Mouse (Mus musculus) forebrain, embryonic 14.5 days (tissue): Measurements from ENCODE around the gene Srrm4. TPM values are rescaled to one million over a fixed set of nuclear protein-coding genes. Genes with fewer than 3 reads are reported as not detected.

Experiments used
- ATAC-seq: fragments of 200-750 bp; cut with Nextera tagmentation; 2 replicates; pipeline ENCODE4 v1.8.0; 2017; ENCODE audit warnings: mild to moderate bottlenecking, moderate library complexity
- DNase-seq: peaks from one replicate; pipeline ENCODE4 v3.0.0-alpha.2; 2015; ENCODE audit warnings: low spot score
- H3K27ac ChIP-seq: fragments of 300-500 bp; sonication (generic); 2 replicates; pipeline ENCODE4 v1.5.1; 2014; ENCODE audit warnings: low read depth, mild to moderate bottlenecking, control low read depth, low read length, moderate library complexity
- H3K27me3 ChIP-seq: fragments of 300-500 bp; sonication (generic); replicated peaks from 2 replicates; pipeline ENCODE4 v1.6.1; 2014; ENCODE audit warnings: low read length, control low read depth, mixed read lengths; ENCODE audit not compliant: control insufficient read depth, insufficient read depth
- H3K36me3 ChIP-seq: fragments of 300-500 bp; sonication (generic); 2 replicates; pipeline ENCODE4 v1.6.1; 2014; ENCODE audit warnings: low read length, control low read depth; ENCODE audit not compliant: control insufficient read depth, insufficient read depth
- H3K4me1 ChIP-seq: fragments of 300-500 bp; sonication (generic); 2 replicates; pipeline ENCODE4 v1.6.1; 2014; ENCODE audit warnings: antibody characterized with exemption, low read length, control low read depth; ENCODE audit not compliant: control insufficient read depth, insufficient read depth
- H3K4me2 ChIP-seq: fragments of 300-500 bp; sonication (generic); 2 replicates; pipeline ENCODE4 v1.6.1; 2014; ENCODE audit warnings: mild to moderate bottlenecking, control low read depth, low read length
- H3K4me3 ChIP-seq: fragments of 300-500 bp; sonication (generic); 2 replicates; pipeline ENCODE4 v1.5.1; 2014; ENCODE audit warnings: low read depth, low read length, control low read depth
- H3K9ac ChIP-seq: fragments of 300-500 bp; sonication (generic); 2 replicates; pipeline ENCODE4 v1.6.1; 2014; ENCODE audit warnings: mild to moderate bottlenecking, low read length, control low read depth, moderate library complexity
- H3K9me3 ChIP-seq: fragments of 300-500 bp; sonication (generic); replicated peaks from 2 replicates; pipeline ENCODE4 v1.6.1; 2016; ENCODE audit warnings: low read length, control low read depth, mixed read lengths; ENCODE audit not compliant: control insufficient read depth
- WGBS: fragments of 180-500 bp; shearing (Covaris S2); extraction: QIAGEN DNeasy Blood & Tissue Kit; methylation state at CpG from one replicate; pipeline ENCODE4 v1.1.7; 2014; 5-methylcytosine and 5-hydroxymethylcytosine counted together
- polyA plus RNA-seq: library from polyadenylated mRNA; unstranded; fragments of >200 nt; fragmentation: Nextera tagmentation; extraction: Ambion mirVana; gene quantifications from 2 replicates; pipeline ENCODE4 v1.2.1, GENCODE M21; 2014

Srrm4 gene
- polyA plus RNA-seq, 1 experiment from 2014 or later: 20.0 TPM

DNA sequence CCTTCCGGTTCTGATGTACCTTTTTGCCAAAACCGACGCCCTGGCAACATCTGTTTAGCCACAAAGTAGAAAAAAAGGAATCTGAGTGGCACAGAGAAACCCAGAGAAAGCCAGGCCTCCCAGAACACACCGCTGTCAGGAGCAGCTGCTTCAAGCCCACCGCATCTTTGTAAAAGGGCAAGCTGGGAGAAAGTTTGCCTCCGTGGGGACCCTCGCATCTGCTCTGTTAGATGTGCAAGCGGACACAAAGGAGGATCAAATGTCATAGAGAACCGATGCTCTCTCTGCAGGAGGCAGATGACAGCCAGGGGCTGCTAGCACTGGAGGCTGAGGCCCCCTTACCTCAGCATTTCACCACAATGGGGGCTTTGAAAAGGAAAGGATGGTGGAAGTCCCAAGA is 18.3 kb downstream of the Srrm4 start:
- H3K27ac ChIP-seq: peak overlapping the region; percentile 18; the same call in 1 of the 2 replicates
- peaks cover 8% of the 10 kb centered on the region for H3K36me3 ChIP-seq
- H3K4me3 ChIP-seq: no peak overlapping the region
- WGBS: 18% methylated on average over 9 of the region's 9 CpGs
- 0 out of 2 replicates have a peak overlapping the region, but pooled peaks have one; percentile 7 for H3K4me2 ChIP-seq
- ATAC-seq (no peak), DNase-seq (no peak)
- peaks cover 36% of the 10 kb centered on the region for H3K4me1 ChIP-seq
- no peaks in the 10 kb centered on the region for H3K9me3 ChIP-seq
- no peak overlapping the region for H3K9ac ChIP-seq
- no peaks in the 10 kb centered on the region for H3K27me3 ChIP-seq

DNA sequence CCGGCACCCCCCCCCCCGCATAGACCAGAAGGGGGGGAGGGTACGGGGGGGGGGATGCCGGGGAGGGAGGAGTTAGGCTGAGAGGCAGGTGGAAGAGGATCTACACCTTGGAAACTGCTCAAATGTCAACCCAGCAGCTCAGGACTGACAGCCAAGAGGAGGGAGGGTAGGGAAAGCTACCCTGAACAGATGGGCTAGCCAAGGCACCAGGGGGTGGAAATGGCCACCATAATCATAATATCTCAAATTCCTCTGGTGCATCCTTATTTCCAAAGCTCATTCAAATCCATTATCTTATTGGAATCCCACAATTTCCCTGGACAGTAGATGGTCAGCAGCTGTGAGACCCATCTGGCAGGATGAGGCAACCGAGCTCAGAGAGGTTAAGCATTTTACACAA is 19.7 kb downstream of the Srrm4 start:
- DNase-seq (no peak), ATAC-seq (no peak)
- H3K4me2 ChIP-seq: peak overlapping the region; percentile 28; the same call in 1 of the 2 replicates
- no peaks in the 10 kb centered on the region for H3K27me3 ChIP-seq
- H3K36me3 ChIP-seq: no peaks in the 10 kb centered on the region
- H3K27ac ChIP-seq: peak overlapping the region; percentile 56; the same call in 1 of the 2 replicates
- H3K9ac ChIP-seq: no peak overlapping the region
- H3K4me1 ChIP-seq: peaks cover 36% of the 10 kb centered on the region
- WGBS: 47% methylated on average over 2 of the region's 5 CpGs
- H3K9me3 ChIP-seq: no peaks in the 10 kb centered on the region
- no peak overlapping the region for H3K4me3 ChIP-seq

DNA sequence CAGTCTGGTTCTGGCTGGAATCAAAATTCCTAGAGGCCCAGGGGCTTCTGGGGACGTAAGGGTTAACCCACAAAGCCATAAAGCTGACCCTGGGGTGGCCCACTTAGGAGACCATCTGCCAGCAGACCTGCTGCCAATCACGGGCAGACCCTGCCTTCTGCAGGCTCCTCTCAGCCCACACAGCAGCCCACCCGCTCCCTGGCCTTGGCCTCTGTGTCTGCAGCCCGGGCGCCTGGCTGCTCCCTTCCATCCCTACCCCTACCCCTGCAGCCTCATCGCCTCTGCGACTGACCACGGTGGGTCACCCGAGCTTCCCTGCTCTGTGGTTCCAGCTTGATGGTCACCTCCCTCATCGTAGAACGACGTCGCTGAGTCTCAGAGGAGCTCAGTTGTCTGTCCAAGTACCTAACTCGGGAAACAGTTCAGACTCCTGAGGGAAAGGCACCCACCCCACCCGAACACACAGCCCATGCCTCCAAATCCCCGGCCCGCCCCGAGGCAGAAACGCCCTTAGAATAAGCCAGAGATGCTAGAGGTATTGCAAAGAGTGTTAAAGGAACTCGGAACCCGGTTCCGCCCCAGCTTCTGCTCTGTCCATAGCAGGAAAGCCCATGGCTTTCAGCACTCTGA is 20.3 kb downstream of the Srrm4 start:
- Histone ChIP-seq H3K36me3 (no peaks in the 10 kb centered on the region), H3K4me3 (no peak overlapping the region), H3K27me3 (no peaks in the 10 kb centered on the region), H3K9ac (0 out of 2 replicates have a peak overlapping the region, but pooled peaks have one; percentile 13), H3K27ac (peak overlapping the region; percentile 56), H3K9me3 (no peaks in the 10 kb centered on the region), H3K4me2 (peak overlapping the region; percentile 28; the same call in 1 of the 2 replicates), H3K4me1 (peaks cover 42% of the 10 kb centered on the region)
- DNase-seq (peak; percentile 38), ATAC-seq (peak; percentile 33; the same call in 1 of the 2 replicates)
- 23% methylated on average over 22 of the region's 22 CpGs for WGBS

DNA sequence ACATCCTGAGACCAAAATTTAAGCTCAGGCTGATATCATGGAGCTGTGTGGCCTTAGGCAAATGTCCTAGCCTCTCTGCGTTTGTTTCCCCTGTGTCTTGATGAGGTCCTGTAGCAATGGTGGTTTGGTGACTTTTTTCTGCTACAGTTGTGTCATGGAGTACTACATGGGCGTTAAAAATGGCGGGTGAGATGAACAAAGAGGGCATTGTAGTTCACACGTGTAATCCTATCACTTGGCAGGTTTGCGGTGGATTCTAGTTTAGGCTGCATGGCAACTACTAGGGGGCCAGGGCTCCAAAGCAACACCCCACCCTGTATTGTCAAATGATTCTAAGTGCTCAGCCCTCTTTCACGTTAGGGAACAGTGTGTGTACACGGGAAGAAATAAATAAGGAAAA is 21.1 kb downstream of the Srrm4 start:
- peak overlapping the region; percentile 74; the same call in 1 of the 2 replicates for H3K27ac ChIP-seq
- ATAC-seq: no peak
- no peak overlapping the region for H3K4me3 ChIP-seq
- H3K36me3 ChIP-seq: 0 out of 2 replicates have a peak, but pooled peaks cover 1% of the 10 kb centered on the region
- no peaks in the 10 kb centered on the region for H3K9me3 ChIP-seq
- H3K4me1 ChIP-seq: peaks cover 42% of the 10 kb centered on the region
- H3K27me3 ChIP-seq: no peaks in the 10 kb centered on the region
- no peak overlapping the region for H3K9ac ChIP-seq
- DNase-seq: no peak
- WGBS: 58% methylated on average over 7 of the region's 7 CpGs
- no peak overlapping the region for H3K4me2 ChIP-seq

DNA sequence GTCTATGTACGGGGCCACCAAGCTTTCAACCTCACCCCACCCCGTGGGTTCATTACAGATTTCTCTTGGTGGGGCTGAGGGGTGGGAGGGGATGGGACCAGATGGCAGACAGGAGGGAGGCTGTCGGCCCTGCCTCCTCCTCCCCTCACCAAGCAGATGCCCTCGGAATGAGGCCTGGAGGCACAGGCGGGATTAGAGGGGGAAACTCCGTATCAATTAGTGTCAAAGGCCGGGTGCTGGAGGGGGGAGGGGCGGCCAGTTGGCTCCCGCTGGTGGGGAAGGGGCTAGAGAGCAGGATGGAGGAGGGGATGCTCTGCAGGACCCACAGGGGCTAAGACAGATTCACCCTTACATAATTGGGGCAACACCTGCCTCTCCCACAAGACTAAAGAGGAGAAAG is 22.0 kb downstream of the Srrm4 start:
- Histone ChIP-seq H3K4me3 (no peak overlapping the region), H3K27me3 (no peaks in the 10 kb centered on the region), H3K4me2 (0 out of 2 replicates have a peak overlapping the region, but pooled peaks have one; percentile 16), H3K4me1 (peaks cover 44% of the 10 kb centered on the region), H3K9ac (peak overlapping the region; percentile 2; the same call in 1 of the 2 replicates), H3K36me3 (0 out of 2 replicates have a peak, but pooled peaks cover 7% of the 10 kb centered on the region), H3K27ac (peak overlapping the region; percentile 74), H3K9me3 (no peaks in the 10 kb centered on the region)
- ATAC-seq (peak; percentile 78), DNase-seq (peak; percentile 83)
- 0% methylated on average over 9 of the region's 9 CpGs for WGBS

DNA sequence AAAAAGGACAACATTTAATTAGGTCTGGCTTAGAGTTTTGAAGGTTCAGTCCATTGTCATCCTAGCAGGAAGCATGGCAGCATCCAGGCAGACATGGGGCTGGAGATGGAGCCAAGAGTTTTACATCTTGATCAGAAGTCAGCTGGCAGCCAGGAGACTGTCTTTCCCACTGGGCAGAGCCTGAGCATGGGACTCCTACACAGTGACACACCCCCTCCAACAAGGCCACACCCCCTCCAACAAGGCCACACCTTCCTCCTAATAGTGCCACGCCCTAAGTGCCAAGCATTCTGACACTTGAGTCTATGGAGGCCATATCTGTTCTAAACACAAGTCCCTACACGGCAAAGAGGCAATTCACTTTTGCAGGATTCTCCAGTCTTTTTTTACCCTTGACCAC is 23.6 kb downstream of the Srrm4 start:
- no peak for ATAC-seq
- Histone ChIP-seq H3K27ac (no peak overlapping the region), H3K4me2 (no peak overlapping the region), H3K9me3 (no peaks in the 10 kb centered on the region), H3K27me3 (no peaks in the 10 kb centered on the region), H3K9ac (no peak overlapping the region), H3K4me3 (no peak overlapping the region), H3K36me3 (0 out of 2 replicates have a peak, but pooled peaks cover 7% of the 10 kb centered on the region), H3K4me1 (peaks cover 35% of the 10 kb centered on the region)
- 92% methylated on average over 2 of the region's 2 CpGs for WGBS
- DNase-seq: no peak

DNA sequence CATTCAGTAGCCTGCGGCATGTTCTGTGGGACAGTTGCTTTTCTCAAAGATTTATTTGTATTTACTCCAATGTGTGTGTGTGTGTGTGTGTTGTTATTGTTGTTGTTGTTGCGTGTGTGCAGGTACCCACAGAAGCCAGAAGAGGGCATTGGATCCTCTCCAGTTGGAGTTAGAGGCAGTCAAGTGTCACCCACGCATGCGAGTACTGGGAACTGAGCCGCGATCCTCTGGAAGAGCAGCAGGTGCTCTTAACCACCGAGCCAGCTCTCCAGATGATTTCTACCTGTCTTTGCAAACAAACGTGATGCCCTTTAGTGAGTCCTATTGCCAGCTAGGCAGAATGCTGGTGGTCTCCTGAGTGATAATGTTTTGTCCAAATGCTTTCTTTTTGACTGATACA is 24.3 kb downstream of the Srrm4 start:
- ATAC-seq: no peak
- peaks cover 28% of the 10 kb centered on the region for H3K4me1 ChIP-seq
- 89% methylated on average over 8 of the region's 8 CpGs for WGBS

DNA sequence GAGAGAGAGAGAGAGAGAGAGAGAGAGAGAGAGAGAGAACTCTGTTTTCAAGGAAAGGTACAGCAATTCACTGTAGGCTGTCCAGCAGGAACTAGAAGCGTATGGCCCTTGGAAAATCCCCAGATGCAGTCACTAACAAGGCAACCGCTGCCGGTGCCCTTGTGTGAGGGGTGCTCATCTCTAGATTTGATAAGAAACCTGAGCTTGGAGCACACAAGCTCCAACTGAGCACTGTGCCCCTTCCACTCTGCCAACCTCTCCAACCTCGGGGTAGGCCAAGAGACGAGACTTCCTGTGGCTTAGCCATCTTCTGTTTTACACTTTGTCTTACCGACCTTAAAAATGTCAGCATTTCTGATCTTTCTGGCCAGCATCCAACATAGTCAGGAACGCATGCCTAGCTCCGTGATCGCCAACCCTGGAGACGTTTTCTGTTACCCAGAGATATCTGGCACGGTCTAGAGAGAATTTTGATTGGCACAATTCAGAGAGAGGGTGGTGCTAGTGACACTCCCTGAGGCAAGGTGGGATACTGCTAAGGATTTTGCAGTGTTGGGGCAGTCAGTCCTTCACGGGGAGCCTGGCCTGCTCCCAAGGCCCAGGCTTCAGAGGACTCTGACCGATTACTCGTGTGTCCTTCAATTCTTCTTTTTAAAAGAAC is 25.1 kb downstream of the Srrm4 start:
- 0 out of 2 replicates have a peak, but pooled peaks cover 7% of the 10 kb centered on the region for H3K36me3 ChIP-seq
- WGBS: 61% methylated on average over 14 of the region's 14 CpGs
- H3K9me3 ChIP-seq: no peaks in the 10 kb centered on the region
- no peak overlapping the region for H3K4me3 ChIP-seq
- H3K4me2 ChIP-seq: no peak overlapping the region
- peak; percentile 54 for DNase-seq
- H3K27ac ChIP-seq: peak overlapping the region; percentile 33; the same call in 1 of the 2 replicates
- no peaks in the 10 kb centered on the region for H3K27me3 ChIP-seq
- peaks cover 21% of the 10 kb centered on the region for H3K4me1 ChIP-seq
- no peak for ATAC-seq
- no peak overlapping the region for H3K9ac ChIP-seq

More for the DNA sequence above, 24.3 kb downstream of the Srrm4 start:
- Histone ChIP-seq H3K4me2 (no peak overlapping the region), H3K9me3 (no peaks in the 10 kb centered on the region), H3K4me3 (no peak overlapping the region), H3K9ac (no peak overlapping the region), H3K36me3 (0 out of 2 replicates have a peak, but pooled peaks cover 7% of the 10 kb centered on the region), H3K27ac (no peak overlapping the region), H3K27me3 (no peaks in the 10 kb centered on the region)
- no peak for DNase-seq
